Mouse (Mus musculus): ENCODE measurements at regions not wholly inside any gene's neighbourhood (a gene's known extent, or its start where the extent isn't known, plus 50 kb on each side); places are given as distances from the start of the nearest gene placed in this dataset.

DNA sequence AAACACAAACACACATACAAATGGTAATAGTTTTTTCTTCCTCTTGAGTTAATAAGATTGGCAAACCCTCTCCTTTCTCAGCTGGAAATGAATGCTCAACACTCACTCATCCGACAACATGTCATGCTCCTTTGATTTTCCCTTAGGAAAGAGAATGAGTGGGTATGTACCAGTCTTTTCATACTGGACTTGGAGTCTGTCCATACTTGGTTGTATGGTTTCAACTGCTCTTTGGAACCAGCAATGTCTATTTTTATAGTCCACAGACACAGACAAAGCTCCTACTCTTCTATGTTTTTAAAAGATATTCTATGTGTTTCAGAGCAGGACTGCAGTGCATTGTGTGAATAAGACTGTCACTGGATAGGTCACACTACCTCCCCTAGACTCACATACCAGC lies 273.7 kb upstream of the Marcks start:
- Histone ChIP-seq H3K4me3 (replicated peaks) (no peak overlapping the region), H3K27ac (no peak overlapping the region), H3K9ac (replicated peaks) (no peak overlapping the region), H3K27me3 (no peaks in the 10 kb centered on the region), H3K9me3 (no peaks in the 10 kb centered on the region), H3K4me2 (replicated peaks) (no peak overlapping the region), H3K36me3 (no peaks in the 10 kb centered on the region), H3K4me1 (replicated peaks) (0 out of 2 replicates have a peak, but pooled peaks cover 4% of the 10 kb centered on the region)
- no peak for ATAC-seq
- WGBS = 60% methylated on average over 1 of the region's 1 CpGs

DNA sequence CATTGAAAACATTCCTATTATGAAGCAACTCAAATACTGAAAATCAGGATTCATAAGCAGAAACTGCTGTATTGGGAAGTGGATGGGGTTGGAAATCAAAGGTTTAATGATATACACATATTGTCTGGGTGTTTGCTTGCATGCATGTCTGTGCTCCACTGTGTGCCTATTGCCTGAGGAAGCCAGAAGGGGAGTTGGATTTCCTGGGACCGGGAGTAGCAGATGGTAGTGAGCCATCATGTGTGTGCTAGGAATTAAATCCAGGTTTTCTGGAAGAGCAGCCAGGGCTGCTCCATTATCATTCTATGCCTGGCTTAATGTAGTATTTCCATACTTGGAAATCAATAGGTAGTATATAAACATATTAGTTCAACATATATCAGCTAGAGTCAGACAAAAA lies 271.0 kb upstream of the Marcks start:
- H3K4me3 ChIP-seq (replicated peaks) = no peak overlapping the region
- H3K36me3 ChIP-seq = no peaks in the 10 kb centered on the region
- no peak overlapping the region for H3K4me2 ChIP-seq (replicated peaks)
- H3K9ac ChIP-seq (replicated peaks) = no peak overlapping the region
- 46% methylated on average over 1 of the region's 1 CpGs for WGBS
- no peak for ATAC-seq
- H3K27ac ChIP-seq = no peak overlapping the region
- no peaks in the 10 kb centered on the region for H3K4me1 ChIP-seq (replicated peaks)
- no peaks in the 10 kb centered on the region for H3K9me3 ChIP-seq
- no peaks in the 10 kb centered on the region for H3K27me3 ChIP-seq

DNA sequence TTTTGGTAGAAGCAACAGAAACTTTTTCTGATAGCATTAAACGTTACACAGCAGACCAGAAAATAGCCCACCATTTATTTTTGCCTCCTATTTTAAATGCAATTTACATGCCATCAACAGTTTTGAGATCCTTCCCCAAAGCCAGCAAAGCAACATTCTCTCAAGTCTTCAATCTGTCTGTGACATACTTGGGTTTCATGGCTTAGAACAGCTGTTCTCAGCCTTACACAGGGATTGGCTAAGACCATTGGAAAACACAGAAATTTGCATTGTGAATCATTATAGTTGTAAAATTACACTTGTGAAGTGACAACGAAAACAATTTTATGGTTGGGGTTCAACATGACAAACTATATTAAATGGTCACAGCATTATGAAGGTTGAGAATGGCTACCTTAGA lies 268.8 kb upstream of the Marcks start:
- ATAC-seq = no peak
- no peaks in the 10 kb centered on the region for H3K4me1 ChIP-seq (replicated peaks)
- no peaks in the 10 kb centered on the region for H3K36me3 ChIP-seq
- H3K4me2 ChIP-seq (replicated peaks) = no peak overlapping the region
- H3K9ac ChIP-seq (replicated peaks) = no peak overlapping the region
- no peaks in the 10 kb centered on the region for H3K27me3 ChIP-seq
- H3K27ac ChIP-seq = no peak overlapping the region
- H3K4me3 ChIP-seq (replicated peaks) = no peak overlapping the region
- WGBS = 93% methylated on average over 2 of the region's 2 CpGs
- no peaks in the 10 kb centered on the region for H3K9me3 ChIP-seq

DNA sequence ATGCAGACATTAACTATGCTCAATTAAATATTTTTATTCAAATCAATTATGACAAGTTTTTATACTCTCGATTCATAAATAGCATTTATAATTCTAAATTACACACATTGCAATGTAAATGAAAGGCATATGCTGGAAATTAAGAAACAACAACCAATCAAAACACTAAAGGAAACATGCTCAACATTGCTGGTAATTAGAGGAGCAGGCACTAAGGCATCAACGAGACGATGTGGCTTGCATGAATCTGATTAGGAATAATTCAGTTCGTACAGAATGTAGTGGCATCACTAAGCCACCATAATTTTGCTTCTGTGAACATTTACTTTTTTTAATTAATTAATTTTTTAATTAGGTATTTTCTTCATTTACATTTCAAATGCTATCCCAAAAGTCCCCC lies 266.2 kb upstream of the Marcks start:
- ATAC-seq = no peak
- WGBS = 86% methylated on average over 4 of the region's 4 CpGs

DNA sequence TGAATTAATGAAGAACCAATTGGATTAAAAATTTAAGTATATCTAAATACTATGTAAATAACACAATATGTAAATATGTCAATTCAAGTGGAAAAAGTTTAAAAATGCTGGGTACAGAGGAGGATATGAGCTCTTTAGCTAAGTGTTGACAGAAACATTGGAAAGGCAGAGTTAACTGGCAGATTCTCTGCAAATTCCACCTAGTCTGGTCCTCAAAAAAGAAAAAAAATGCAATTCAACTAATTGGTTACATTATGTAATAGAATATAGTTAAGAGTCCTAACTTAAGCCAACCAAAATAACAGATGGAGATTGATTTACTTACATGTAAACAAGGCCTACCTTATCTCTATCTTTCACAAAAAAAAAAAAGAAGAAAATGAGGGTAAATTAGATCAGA lies 265.7 kb upstream of the Marcks start:
- H3K27ac ChIP-seq = no peak overlapping the region
- H3K9me3 ChIP-seq = no peaks in the 10 kb centered on the region
- H3K36me3 ChIP-seq = no peaks in the 10 kb centered on the region
- H3K4me3 ChIP-seq (replicated peaks) = no peak overlapping the region
- peaks cover 8% of the 10 kb centered on the region; the same call in 1 of the 2 replicates for H3K4me1 ChIP-seq (replicated peaks)
- ATAC-seq = no peak
- no peaks in the 10 kb centered on the region for H3K27me3 ChIP-seq
- no peak overlapping the region for H3K4me2 ChIP-seq (replicated peaks)
- H3K9ac ChIP-seq (replicated peaks) = no peak overlapping the region

More for the DNA sequence above, 266.2 kb upstream of the Marcks start:
- Histone ChIP-seq H3K36me3 (no peaks in the 10 kb centered on the region), H3K4me2 (replicated peaks) (no peak overlapping the region), H3K27me3 (no peaks in the 10 kb centered on the region), H3K4me3 (replicated peaks) (no peak overlapping the region), H3K9ac (replicated peaks) (no peak overlapping the region), H3K4me1 (replicated peaks) (peaks cover 8% of the 10 kb centered on the region; the same call in 1 of the 2 replicates), H3K27ac (no peak overlapping the region), H3K9me3 (no peaks in the 10 kb centered on the region)

DNA sequence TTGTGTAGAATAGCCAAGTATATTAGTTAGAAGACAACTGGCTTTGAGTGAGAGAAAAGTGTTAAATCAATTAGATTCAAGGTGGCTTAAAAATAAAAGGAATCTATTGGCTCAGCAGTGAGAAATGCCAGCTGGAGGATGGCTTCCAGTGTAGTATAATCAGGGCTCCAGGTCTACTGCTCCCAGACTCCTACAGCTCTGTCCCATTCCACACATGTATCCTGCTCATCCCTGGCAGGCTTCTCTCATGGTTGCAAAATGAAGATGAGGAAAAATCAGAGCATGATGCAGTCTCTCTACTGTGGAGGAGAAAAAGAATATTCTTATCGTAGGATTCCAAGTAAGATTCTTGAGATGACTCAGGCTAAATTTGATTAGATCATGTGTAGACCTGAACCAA lies 263.7 kb upstream of the Marcks start:
- no peak overlapping the region for H3K9ac ChIP-seq (replicated peaks)
- no peak for ATAC-seq
- 95% methylated on average over 1 of the region's 1 CpGs for WGBS

DNA sequence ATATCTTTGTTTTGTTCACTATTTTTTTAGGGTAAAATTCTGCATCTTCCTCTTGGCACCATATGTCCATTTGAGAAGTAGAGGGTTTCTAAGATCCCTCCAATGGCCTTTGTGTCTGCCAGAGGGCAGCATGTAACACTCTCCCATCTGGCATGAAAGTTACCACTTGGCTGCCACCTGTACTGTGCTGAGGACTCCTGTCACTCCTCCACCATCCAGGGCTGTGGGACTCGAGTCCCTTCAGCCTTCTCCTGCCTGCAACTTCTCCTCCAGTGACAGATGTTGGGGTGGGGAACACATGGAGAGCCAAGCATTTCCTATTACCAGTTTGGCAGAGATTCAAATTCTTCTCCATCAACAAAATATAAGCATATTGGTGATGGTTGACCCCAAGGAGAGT lies 262.3 kb upstream of the Marcks start:
- no peak overlapping the region for H3K27ac ChIP-seq
- no peaks in the 10 kb centered on the region for H3K36me3 ChIP-seq
- H3K4me2 ChIP-seq (replicated peaks) = no peak overlapping the region
- no peak overlapping the region for H3K4me3 ChIP-seq (replicated peaks)
- no peaks in the 10 kb centered on the region for H3K9me3 ChIP-seq
- no peaks in the 10 kb centered on the region for H3K27me3 ChIP-seq
- 68% methylated on average over 1 of the region's 1 CpGs for WGBS
- H3K4me1 ChIP-seq (replicated peaks) = peaks cover 23% of the 10 kb centered on the region
- H3K9ac ChIP-seq (replicated peaks) = no peak overlapping the region
- 0 out of 2 replicates have a peak, but pooled peaks have one; percentile 31 for ATAC-seq

More for the DNA sequence above, 263.7 kb upstream of the Marcks start:
- Histone ChIP-seq H3K27ac (no peak overlapping the region), H3K9me3 (no peaks in the 10 kb centered on the region), H3K36me3 (no peaks in the 10 kb centered on the region), H3K4me2 (replicated peaks) (no peak overlapping the region), H3K27me3 (no peaks in the 10 kb centered on the region), H3K4me3 (replicated peaks) (no peak overlapping the region), H3K4me1 (replicated peaks) (peaks cover 12% of the 10 kb centered on the region)

DNA sequence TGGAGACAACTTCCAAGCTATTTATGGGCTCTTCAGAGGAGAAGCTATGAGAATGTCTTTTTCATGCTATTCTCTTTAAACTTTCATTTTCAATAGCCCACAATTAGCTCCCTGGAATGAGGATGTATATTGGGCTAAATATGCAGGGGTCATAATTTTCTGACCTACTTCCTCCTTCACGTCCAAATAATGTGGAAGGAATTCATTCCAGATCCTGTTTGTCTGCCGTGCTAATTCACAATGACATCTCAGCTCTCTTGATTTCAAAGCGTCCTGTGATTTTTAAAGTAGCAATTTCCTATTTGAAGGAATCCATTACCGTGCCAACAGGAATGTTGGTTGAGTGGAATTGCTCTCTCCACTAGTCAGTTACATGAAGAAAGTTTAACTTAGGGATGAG lies 261.7 kb upstream of the Marcks start:
- Histone ChIP-seq H3K9ac (replicated peaks) (no peak overlapping the region), H3K4me1 (replicated peaks) (peaks cover 23% of the 10 kb centered on the region), H3K4me3 (replicated peaks) (no peak overlapping the region), H3K27ac (no peak overlapping the region), H3K36me3 (no peaks in the 10 kb centered on the region), H3K9me3 (no peaks in the 10 kb centered on the region), H3K4me2 (replicated peaks) (no peak overlapping the region), H3K27me3 (no peaks in the 10 kb centered on the region)
- ATAC-seq = no peak
- WGBS = 35% methylated on average over 4 of the region's 4 CpGs

DNA sequence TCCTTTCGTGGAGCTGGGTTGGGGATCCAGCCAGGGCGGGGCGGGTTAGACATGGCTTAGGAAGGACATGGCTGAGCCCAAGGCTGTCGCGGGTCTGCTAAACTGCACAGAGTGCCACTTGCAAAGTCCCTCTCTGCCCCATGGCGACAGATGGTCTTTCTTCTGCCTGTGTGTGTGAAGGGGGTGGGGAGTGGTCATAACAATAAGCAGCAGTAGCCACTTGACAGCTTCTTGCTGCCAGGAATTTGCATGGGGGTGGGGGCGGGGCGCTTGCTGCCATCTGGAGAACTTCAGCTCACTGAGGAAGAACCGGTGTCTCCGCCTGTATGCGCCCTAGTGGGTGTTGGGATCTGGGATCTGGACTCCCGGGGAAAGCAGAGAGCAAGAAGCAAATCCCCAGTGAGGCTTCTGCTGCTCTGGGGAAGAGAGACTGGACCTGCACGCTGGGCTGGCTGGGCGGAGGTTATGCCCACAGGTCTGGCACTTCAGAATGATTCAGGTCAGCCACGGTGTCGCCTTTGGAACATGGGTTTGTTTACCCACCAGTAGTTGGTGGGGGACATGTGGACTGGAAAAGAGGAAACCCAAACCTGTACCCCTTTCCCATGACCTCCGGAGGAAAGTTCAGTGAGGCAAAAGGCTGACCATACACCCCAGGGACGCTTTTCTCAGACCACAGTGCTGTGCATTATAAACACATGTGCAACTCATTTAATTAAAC lies 258.7 kb upstream of the Marcks start:
- peak overlapping the region; percentile 84 for H3K27ac ChIP-seq
- peak overlapping the region; percentile 37 for H3K4me3 ChIP-seq (replicated peaks)
- no peaks in the 10 kb centered on the region for H3K9me3 ChIP-seq
- H3K4me2 ChIP-seq (replicated peaks) = peak overlapping the region; percentile 64
- WGBS = 2% methylated on average over 18 of the region's 18 CpGs
- H3K36me3 ChIP-seq = no peaks in the 10 kb centered on the region
- H3K9ac ChIP-seq (replicated peaks) = peak overlapping the region; percentile 49; the same call in 1 of the 2 replicates
- H3K27me3 ChIP-seq = no peaks in the 10 kb centered on the region
- ATAC-seq = peak; percentile 99
- peaks cover 23% of the 10 kb centered on the region for H3K4me1 ChIP-seq (replicated peaks)

DNA sequence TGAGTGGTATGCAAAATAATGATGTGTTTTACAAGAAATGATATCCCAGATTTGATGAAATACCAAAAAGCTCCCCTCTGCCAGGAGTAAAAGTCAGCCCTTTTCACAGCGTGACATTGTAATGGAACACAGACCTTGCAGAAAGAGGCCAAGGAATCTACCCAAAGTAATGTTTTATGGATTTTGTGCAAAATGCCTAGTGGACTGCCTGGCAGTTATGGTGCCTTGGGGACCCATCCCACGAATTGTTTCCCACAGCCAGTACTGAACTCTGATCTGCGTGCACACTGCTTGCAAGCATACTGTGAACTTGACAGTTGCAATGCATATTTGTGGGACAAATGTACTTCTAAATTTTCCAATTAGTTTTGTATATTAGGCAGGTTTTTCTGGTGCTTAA lies 251.3 kb upstream of the Marcks start:
- Histone ChIP-seq H3K36me3 (no peaks in the 10 kb centered on the region), H3K4me2 (replicated peaks) (no peak overlapping the region), H3K4me1 (replicated peaks) (no peaks in the 10 kb centered on the region; the same call in 1 of the 2 replicates), H3K9ac (replicated peaks) (no peak overlapping the region), H3K9me3 (no peaks in the 10 kb centered on the region), H3K27me3 (no peaks in the 10 kb centered on the region), H3K27ac (no peak overlapping the region), H3K4me3 (replicated peaks) (no peak overlapping the region)
- no peak for ATAC-seq
- WGBS = 73% methylated on average over 3 of the region's 3 CpGs

DNA sequence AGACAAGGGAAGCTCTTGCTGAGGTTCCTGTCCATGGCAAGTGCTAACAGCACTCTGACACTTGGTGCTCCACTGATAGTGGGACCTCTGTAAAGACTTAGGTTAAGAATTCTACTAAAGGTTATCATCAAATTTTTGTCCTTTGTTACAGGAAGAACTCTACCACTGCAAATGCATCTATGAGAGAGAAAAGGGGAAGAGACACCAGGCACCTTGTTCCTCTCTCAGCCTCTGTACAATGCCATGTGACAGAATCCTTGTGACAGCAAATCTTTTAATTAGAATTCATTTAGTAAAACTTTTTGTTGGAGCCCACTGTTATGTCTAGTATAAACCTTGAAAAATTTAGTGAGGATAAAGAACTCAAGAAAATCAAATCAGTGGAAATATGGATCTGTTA lies 247.5 kb upstream of the Marcks start:
- Histone ChIP-seq H3K27me3 (no peaks in the 10 kb centered on the region), H3K36me3 (no peaks in the 10 kb centered on the region), H3K9ac (replicated peaks) (no peak overlapping the region), H3K4me2 (replicated peaks) (no peak overlapping the region), H3K27ac (no peak overlapping the region), H3K9me3 (no peaks in the 10 kb centered on the region), H3K4me1 (replicated peaks) (no peaks in the 10 kb centered on the region; the same call in 1 of the 2 replicates), H3K4me3 (replicated peaks) (no peak overlapping the region)
- ATAC-seq = no peak

DNA sequence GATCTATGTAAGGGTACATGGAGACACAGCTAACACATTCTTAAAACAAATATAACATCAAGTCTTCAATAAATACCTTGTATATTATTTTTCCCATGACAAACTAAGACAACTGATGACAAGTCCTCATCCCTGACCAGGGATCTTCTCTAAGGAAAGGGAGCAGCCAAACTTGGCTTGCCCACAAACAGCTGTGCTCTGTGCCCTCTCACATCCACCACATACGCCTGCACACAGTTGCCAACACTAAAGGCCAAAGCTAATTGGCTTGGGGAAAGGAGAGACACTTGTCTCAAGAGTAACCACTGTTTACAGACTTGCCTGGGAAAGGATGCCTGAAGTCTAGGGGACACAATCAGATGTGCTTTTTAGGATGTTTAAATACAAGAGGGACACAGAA lies 241.3 kb upstream of the Marcks start:
- no peak for ATAC-seq
- H3K4me1 ChIP-seq (replicated peaks) = peaks cover 28% of the 10 kb centered on the region
- no peaks in the 10 kb centered on the region for H3K9me3 ChIP-seq
- whole genome bisulfite sequencing = 74% methylated on average over 1 of the region's 1 CpGs
- H3K27me3 ChIP-seq = no peaks in the 10 kb centered on the region
- no peak overlapping the region for H3K4me2 ChIP-seq (replicated peaks)
- H3K9ac ChIP-seq (replicated peaks) = no peak overlapping the region
- no peak overlapping the region for H3K4me3 ChIP-seq (replicated peaks)
- H3K27ac ChIP-seq = peak overlapping the region; percentile 30; the same call in 1 of the 2 replicates
- H3K36me3 ChIP-seq = no peaks in the 10 kb centered on the region

Measured in midbrain, embryonic 13.5 days (tissue).